Mouse (Mus musculus) CH12.LX (cell line): ENCODE results near the gene 3110040N11Rik. TPM values are rescaled to one million over a fixed set of nuclear protein-coding genes. Genes with fewer than 3 reads are reported as not detected.

Experiments used
- DNase-seq: peaks from one replicate; pipeline ENCODE4 v3.0.0-alpha.2; 2013; ENCODE audit errors: extremely low read depth
- H3K27ac ChIP-seq: 2 replicates; pipeline ENCODE4 v1.5.1; 2012; ENCODE audit warnings: low read depth, mild to moderate bottlenecking, control low read depth, moderate library complexity; ENCODE audit not compliant: insufficient read depth
- H3K27me3 ChIP-seq: replicated peaks from 2 replicates; pipeline ENCODE3; 2012; ENCODE audit warnings: inconsistent platforms
- H3K36me3 ChIP-seq, 2 experiments: replicated peaks in 1 of 2; 2 replicates each; pipeline versions ENCODE3 to v1.6.1; 2012; ENCODE audit warnings: inconsistent platforms in 1 of 2, low read length in 1 of 2, mild to moderate bottlenecking in 1 of 2, mixed read lengths in 1 of 2, moderate library complexity in 1 of 2; ENCODE audit not compliant: control insufficient read depth in 1 of 2, insufficient read depth in 1 of 2
- H3K4me1 ChIP-seq, 2 experiments: 2 replicates each; pipeline ENCODE4 v1.6.1; 2012; ENCODE audit warnings: inconsistent platforms in 1 of 2, moderate library complexity in 1 of 2; ENCODE audit not compliant: insufficient read depth in 2 of 2, control insufficient read depth in 1 of 2
- H3K4me2 ChIP-seq: 2 replicates; pipeline ENCODE4 v1.6.1; 2012; ENCODE audit warnings: low read depth, mild to moderate bottlenecking, control low read depth; ENCODE audit not compliant: poor library complexity, insufficient read depth, severe bottlenecking
- H3K4me3 ChIP-seq, 3 experiments: fragments of 150-350 bp in 1 of 3; sonication (generic) in 1 of 3; replicated peaks in 1 of 3; 2 replicates each; pipeline versions ENCODE3 to v1.5.1; 2011 to 2012; ENCODE audit warnings: low read depth in 2 of 3, low read length in 2 of 3, mild to moderate bottlenecking in 2 of 3, moderate library complexity in 2 of 3, control low read depth in 1 of 3, improper control_type of control experiment in 1 of 3, inconsistent platforms in 1 of 3, mixed read lengths in 1 of 3; ENCODE audit not compliant: poor library complexity in 1 of 3
- H3K79me2 ChIP-seq: replicated peaks from 2 replicates; pipeline ENCODE4 v1.6.1; 2012; ENCODE audit warnings: mild to moderate bottlenecking, moderate library complexity; ENCODE audit not compliant: control insufficient read depth, poor library complexity, insufficient read depth, severe bottlenecking; ENCODE audit errors: extremely low read depth
- H3K9ac ChIP-seq: 2 replicates; pipeline ENCODE4 v1.6.1; 2012; ENCODE audit warnings: low read depth, mild to moderate bottlenecking, control low read depth, moderate library complexity; ENCODE audit not compliant: insufficient read depth
- H3K9me3 ChIP-seq: replicated peaks from 2 replicates; pipeline ENCODE3; 2012; ENCODE audit warnings: low read length, inconsistent platforms, mixed read lengths
- BHLHE40 ChIP-seq: IDR thresholded peaks from 2 replicates; pipeline ENCODE4 v1.6.1; 2011; ENCODE audit warnings: mild to moderate bottlenecking, low read depth, low read length, improper control_type of control experiment
- CHD1 ChIP-seq: IDR thresholded peaks from 2 replicates; pipeline ENCODE4 v1.6.1; 2012; ENCODE audit warnings: low read depth, low read length, improper control_type of control experiment, inconsistent platforms
- CHD2 ChIP-seq: IDR thresholded peaks from 2 replicates; pipeline ENCODE4 v1.6.1; 2011; ENCODE audit warnings: low read length, improper control_type of control experiment
- CTCF ChIP-seq, 2 experiments: IDR thresholded peaks in 1 of 2; conservative IDR thresholded peaks in 1 of 2; 2 replicates each; pipeline ENCODE4 v1.5.1; 2011 to 2012; ENCODE audit warnings: low read depth in 2 of 2, low read length in 2 of 2, improper control_type of control experiment in 1 of 2, inconsistent platforms in 1 of 2, mild to moderate bottlenecking in 1 of 2, moderate library complexity in 1 of 2
- JUN ChIP-seq: IDR thresholded peaks from 2 replicates; pipeline ENCODE4 v1.6.1; 2011; ENCODE audit warnings: low read depth, mild to moderate bottlenecking, low read length, improper control_type of control experiment, moderate library complexity; ENCODE audit not compliant: insufficient read depth
- JUND ChIP-seq: conservative IDR thresholded peaks from 2 replicates; pipeline ENCODE4 v1.6.1; 2011; ENCODE audit warnings: low read depth, low read length, improper control_type of control experiment
- MAX ChIP-seq: IDR thresholded peaks from 2 replicates; pipeline ENCODE4 v1.6.1; 2011; ENCODE audit warnings: low read length, improper control_type of control experiment
- MAZ ChIP-seq: IDR thresholded peaks from 2 replicates; pipeline ENCODE4 v1.6.1; 2012; ENCODE audit warnings: low read depth, mild to moderate bottlenecking, inconsistent platforms, low read length, improper control_type of control experiment, moderate library complexity
- MEF2A ChIP-seq: IDR thresholded peaks from 2 replicates; pipeline ENCODE4 v1.6.1; 2014; ENCODE audit warnings: low read depth, mild to moderate bottlenecking, inconsistent platforms, low read length, improper control_type of control experiment, borderline replicate concordance
- MXI1 ChIP-seq: IDR thresholded peaks from 2 replicates; pipeline ENCODE4 v1.6.1; 2011; ENCODE audit warnings: mild to moderate bottlenecking, low read depth, low read length, improper control_type of control experiment
- PAX5 ChIP-seq: IDR thresholded peaks from 2 replicates; pipeline ENCODE4 v1.6.1; 2012; ENCODE audit warnings: low read length, inconsistent platforms, mixed read lengths
- RAD21 ChIP-seq: IDR thresholded peaks from 2 replicates; pipeline ENCODE4 v1.6.1; 2011; ENCODE audit warnings: low read depth, mild to moderate bottlenecking, low read length, improper control_type of control experiment, moderate library complexity
- SMC3 ChIP-seq: IDR thresholded peaks from 2 replicates; pipeline ENCODE4 v1.6.1; 2011; ENCODE audit warnings: low read depth, low read length, improper control_type of control experiment
- USF1 ChIP-seq: IDR thresholded peaks from 2 replicates; pipeline ENCODE4 v1.6.1; 2014; ENCODE audit warnings: low read depth, mild to moderate bottlenecking, inconsistent platforms, low read length, improper control_type of control experiment
- USF2 ChIP-seq: conservative IDR thresholded peaks from 2 replicates; pipeline ENCODE4 v1.6.1; 2011; ENCODE audit warnings: low read depth, low read length, improper control_type of control experiment
- ZNF384 ChIP-seq: IDR thresholded peaks from 2 replicates; pipeline ENCODE4 v1.6.1; 2012; ENCODE audit warnings: low read depth, low read length, improper control_type of control experiment, inconsistent platforms
- dilution Hi-C: fragments of 300-500 bp; cut with MboI; formaldehyde crosslinking; loops from 2 replicates; pipeline ENCODE4 v1.14.3; 2020; ENCODE audit warnings: low sequenced_read_pairs; ENCODE audit not compliant: extremely low pct_unique_long_range_greater_than_20kb, extremely low pct_ligation_motif_present
- in situ Hi-C: fragments of 300-500 bp; cut with MboI; formaldehyde crosslinking; loops from 3 replicates; pipeline ENCODE4 v1.14.3; 2019; ENCODE audit warnings: low sequenced_read_pairs, low pct_ligation_motif_present, low pct_unique_long_range_greater_than_20kb, mixed read lengths
- polyA plus RNA-seq: library from polyadenylated mRNA; unstranded; fragments of >175 nt; gene quantifications from 2 replicates; pipeline ENCODE4 v1.2.1, GENCODE M21; 2012; ENCODE audit warnings: low read depth; ENCODE audit not compliant: insufficient read length
- total RNA-seq, 2 experiments: library from RNA; depleted of rRNA; stranded (reverse); fragments of 300-350 nt in 1 of 2; fragments of >200 nt in 1 of 2; gene quantifications; 2 replicates each; pipeline ENCODE4 v1.2.3; 2012 to 2014

The 3110040N11Rik gene
- total and polyA plus RNA-seq, 3 experiments = 53.2 to 91.7 (median 58.6) TPM

DNA sequence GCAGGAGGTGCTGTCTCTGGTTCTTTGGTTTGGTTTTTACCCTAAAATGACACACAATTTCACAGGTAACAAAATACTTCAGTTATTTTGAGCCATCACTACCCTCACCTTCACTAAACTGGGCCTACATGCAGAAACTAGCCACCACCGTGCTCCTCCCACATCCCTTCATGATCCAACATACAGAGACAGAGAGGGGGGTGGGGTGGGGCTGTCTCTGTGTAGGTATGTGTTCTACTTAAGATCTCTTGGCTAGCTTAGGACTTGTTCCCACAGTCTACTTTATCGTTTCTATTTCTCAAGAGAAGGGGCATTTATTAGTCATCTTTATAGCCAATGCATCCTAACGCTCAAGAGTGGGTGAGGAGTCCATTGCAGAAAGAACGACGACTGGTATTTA is 742 bp downstream of the 3110040N11Rik start:
- Histone ChIP-seq H3K9ac (peak overlapping the region; percentile 72), H3K4me1 (peaks cover 0 to 14% of the 10 kb centered on the region in 2 experiments; a peak in 1 of 4 replicates), H3K27ac (peak overlapping the region; percentile 93), H3K36me3 (peaks cover 5 to 34% of the 10 kb centered on the region in 2 experiments), H3K4me3 (peak overlapping the region; percentile 46 to 81 (median 68)), H3K9me3 (no peaks in the 10 kb centered on the region), H3K79me2 (no peaks in the 10 kb centered on the region; the same call in 1 of the 2 replicates), H3K27me3 (no peaks in the 10 kb centered on the region), H3K4me2 (peak overlapping the region; percentile 82)
- in situ Hi-C loops = loop anchor here (25.0 kb wide), 2 partner anchors 324 to 474 kb away; no protein-coding TSS in a partner anchor
- TF ChIP-seq USF1 (no peak), CHD1 (no peak), CHD2 (peak; percentile 58; the same call in 1 of the 2 replicates)
- DNase-seq = peak; percentile 50
- dilution Hi-C loops = no loop called here

DNA sequence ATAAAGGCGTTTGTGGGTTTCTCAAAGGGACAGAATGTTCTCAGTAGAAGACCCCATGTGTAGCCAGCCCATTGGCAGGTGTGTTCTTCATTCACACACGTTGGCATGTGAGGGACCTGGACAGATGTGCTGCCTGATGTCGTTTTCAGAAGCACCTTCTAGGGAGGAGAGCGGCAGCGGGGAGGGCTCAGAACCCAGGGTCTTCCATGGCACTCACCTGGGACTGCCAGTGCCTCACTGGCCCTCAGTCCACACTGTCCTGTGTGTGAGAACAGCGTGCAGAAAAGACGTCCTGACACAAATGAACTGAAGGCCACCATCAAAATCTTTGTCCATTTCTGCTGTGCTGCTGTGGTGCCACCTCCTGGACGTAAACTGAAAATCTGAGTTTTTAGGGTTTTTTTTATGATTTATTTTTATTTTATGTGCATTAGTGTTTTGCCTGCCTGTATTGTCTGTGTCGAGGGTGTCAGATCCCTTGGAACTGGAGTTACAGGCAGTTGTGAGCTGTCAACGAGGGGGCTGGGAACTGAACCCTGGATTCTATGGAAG is 11.5 kb downstream of the 3110040N11Rik start:
- Histone ChIP-seq H3K79me2 (no peaks in the 10 kb centered on the region), H3K9ac (no peak overlapping the region), H3K4me3 (no peak overlapping the region), H3K9me3 (peaks cover 14% of the 10 kb centered on the region), H3K36me3 (peaks cover 21 to 46% of the 10 kb centered on the region in 2 experiments), H3K4me2 (no peak overlapping the region), H3K4me1 (peaks cover 0 to 23% of the 10 kb centered on the region in 2 experiments; a peak in 2 of 4 replicates), H3K27ac (no peak overlapping the region), H3K27me3 (no peaks in the 10 kb centered on the region)
- peak in 1 of 2 experiments; percentile 61; a peak in 2 of 4 replicates for TF ChIP-seq CTCF (conservative IDR thresholded peaks at IDR 0.05 in 1 of 2, IDR thresholded peaks at IDR 0.05 in 1 of 2; ENCODE audit: low read depth in 2 of 2, low read length in 2 of 2)
- TF ChIP-seq ZNF384 = peak; percentile 70
- TF ChIP-seq MXI1 = no peak
- peak; percentile 32 for TF ChIP-seq SMC3
- TF ChIP-seq RAD21 = peak; percentile 56
- in situ Hi-C loops (loop anchor here (25.0 kb wide), 2 partner anchors 335 to 485 kb away; no protein-coding TSS in a partner anchor), dilution Hi-C loops (no loop called here)
- DNase-seq = peak; percentile 11

DNA sequence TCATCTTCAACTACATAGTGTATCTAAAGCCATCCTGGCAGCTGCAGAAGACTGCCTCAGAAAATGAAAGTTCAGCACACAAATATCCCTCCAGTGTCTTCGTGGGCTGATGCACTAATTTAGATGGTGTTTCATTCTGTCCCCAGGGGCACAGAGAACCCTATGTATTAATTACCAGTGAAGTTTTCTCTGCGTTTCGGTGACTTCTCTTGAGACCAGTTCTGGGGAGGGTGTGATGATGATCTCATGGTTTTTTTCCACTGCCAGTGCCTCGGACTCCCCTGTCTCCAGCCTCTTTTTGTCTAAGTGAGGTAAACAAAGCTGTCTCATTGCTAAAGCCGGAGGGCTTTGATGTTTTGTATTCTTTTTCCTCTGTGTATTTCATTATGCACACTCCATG is 14.0 kb downstream of the 3110040N11Rik start:
- H3K79me2 ChIP-seq = no peaks in the 10 kb centered on the region
- no peaks in the 10 kb centered on the region for H3K27me3 ChIP-seq
- H3K9ac ChIP-seq = no peak overlapping the region
- TF ChIP-seq CTCF (conservative IDR thresholded peaks at IDR 0.05 in 1 of 2, IDR thresholded peaks at IDR 0.05 in 1 of 2; ENCODE audit: low read depth in 2 of 2, low read length in 2 of 2) (no peak), USF2 (no peak), JUND (peak; percentile 70), PAX5 (no peak), MAZ (no peak), MEF2A (no peak), JUN (peak; percentile 60; the same call in 1 of the 2 replicates), BHLHE40 (0 out of 2 replicates have a peak, but pooled peaks have one; percentile 4), MAX (no peak)
- peak overlapping the region; percentile 62; the same call in 1 of the 2 replicates for H3K4me2 ChIP-seq
- H3K9me3 ChIP-seq = peaks cover 2% of the 10 kb centered on the region
- H3K27ac ChIP-seq = no peak overlapping the region
- peak; percentile 74 for DNase-seq
- H3K36me3 ChIP-seq = peaks cover 3 to 30% of the 10 kb centered on the region in 2 experiments
- dilution Hi-C loops = no loop called here
- no peak overlapping the region for H3K4me3 ChIP-seq
- in situ Hi-C loops = loop anchor here (25.0 kb wide), 2 partner anchors 337 to 487 kb away; no protein-coding TSS in a partner anchor
- H3K4me1 ChIP-seq = peaks cover 0 to 24% of the 10 kb centered on the region in 2 experiments; a peak in 2 of 4 replicates
